Mouse (Mus musculus) right cerebral cortex, postnatal 25 days (tissue): ENCODE measurements around the gene Adamts2.

Source experiments
- DNase-seq: peaks from one replicate; pipeline ENCODE4 v3.0.0; 2022

Adamts2 gene

DNA sequence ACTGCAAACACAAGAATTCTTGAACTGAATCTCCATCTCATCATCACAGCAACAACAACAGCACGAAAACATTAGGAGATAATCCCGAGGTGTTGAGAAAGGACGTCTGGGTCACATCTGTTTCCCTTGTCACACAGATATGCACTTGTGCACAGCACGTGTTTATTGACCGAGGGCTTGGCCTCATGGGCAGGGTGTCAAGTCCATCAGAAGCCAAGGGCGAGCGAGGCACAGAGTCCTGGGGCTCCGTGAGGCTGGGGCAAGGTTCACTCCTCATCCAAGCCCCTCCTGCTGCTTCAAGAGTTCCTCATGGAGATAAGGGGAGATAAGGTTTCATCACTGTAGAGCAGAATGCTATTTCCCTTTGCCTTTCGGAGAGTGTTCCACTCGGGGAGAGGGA lies 137.6 kb downstream of the Adamts2 start:
- no peak for DNase-seq

DNA sequence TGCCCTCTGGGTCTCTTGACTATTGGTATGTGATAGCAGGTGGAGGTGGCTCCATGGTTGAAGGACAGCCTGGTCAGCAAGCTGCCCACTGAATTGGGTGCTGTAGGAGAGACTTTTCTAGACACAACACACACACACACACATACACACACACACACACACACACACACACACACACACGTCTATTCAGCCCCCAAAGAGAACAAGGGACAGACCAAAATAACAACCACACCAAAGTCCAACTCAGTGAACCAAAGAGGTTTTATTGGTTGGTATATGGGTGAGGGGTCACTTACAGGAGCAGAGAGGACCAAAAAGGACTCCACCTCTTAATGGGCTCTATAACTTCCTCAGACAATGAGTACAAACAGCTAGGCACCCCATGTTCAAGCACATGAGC lies 140.3 kb downstream of the Adamts2 start:
- no peak for DNase-seq

- DNase-seq: peak; percentile 38
Measured at GRCm38 (mm10) chr11:50744971-50745370, 143.1 kb downstream of the Adamts2 start.

GRCm38 (mm10) chr11:50746508-50746907 lies 144.6 kb downstream of the Adamts2 start:
- no peak for DNase-seq

DNA sequence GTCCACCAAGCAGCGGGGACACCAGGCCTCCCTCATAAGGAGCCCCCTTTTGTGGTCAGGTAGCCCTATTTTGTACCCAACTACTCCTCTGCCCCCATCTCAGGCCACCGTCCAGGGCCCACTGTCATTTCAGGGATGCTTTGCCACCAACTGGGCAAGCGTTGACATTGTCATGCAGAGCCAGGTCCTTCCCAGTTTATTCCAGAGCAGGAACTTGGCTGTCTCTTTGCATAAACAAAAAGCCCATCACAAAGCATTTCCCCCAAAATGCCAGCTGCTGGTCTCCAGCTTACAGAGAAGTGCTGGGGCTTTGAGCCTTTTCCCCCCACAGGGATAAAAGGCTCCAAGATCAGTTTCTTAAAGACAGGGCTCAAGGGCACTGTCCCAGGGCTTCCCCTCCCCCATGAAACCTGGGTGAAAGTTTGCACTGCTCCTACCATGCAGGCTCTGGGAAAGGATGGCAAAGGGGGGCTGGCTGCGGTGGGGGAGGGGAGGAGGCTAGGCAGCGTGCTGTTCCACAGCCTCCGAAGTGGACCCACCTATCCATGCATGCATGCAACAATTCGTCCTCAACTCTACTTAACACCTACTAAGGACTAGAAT lies 149.2 kb downstream of the Adamts2 start:
- DNase-seq: no peak

GRCm38 (mm10) chr11:50757741-50758140 lies 155.9 kb downstream of the Adamts2 start:
- DNase-seq: no peak

DNA sequence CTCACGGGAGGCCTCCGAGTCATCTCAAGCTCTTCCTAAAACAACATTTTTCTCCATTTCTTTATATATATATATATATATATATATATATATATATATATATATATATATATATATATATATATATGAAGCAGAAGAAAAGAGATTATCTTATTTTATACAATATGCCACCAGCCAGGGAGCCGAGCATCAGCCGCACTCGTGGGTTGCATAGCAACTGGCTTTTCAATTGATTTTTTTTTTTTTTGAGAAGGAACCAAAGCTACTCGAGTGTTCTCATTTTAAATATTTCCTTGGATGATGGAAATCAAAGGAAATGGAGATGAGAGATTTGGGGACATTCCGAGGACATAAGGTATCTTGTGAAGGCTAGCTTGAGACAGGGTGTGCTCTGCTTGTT lies 164.6 kb downstream of the Adamts2 start:
- DNase-seq: no peak

DNA sequence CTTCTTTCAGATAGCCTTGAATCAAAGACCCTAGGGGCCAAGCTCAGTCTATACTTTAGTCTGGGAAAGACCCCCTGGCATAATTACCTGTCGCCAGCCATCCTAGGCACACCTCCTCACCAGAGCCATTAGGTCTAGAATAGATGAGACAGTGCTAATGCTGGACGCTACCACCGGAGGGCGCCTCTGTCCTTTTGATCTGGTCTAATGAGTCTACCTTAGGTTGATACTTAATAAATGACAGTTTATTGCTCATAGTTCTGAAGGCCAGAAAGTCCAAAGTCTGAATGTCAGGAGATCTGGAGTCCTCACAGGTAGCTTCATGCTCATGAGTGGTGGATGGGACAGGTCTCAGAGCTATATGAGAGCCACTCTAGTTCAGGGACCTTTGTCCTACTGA lies 165.2 kb downstream of the Adamts2 start:
- no peak for DNase-seq

DNA sequence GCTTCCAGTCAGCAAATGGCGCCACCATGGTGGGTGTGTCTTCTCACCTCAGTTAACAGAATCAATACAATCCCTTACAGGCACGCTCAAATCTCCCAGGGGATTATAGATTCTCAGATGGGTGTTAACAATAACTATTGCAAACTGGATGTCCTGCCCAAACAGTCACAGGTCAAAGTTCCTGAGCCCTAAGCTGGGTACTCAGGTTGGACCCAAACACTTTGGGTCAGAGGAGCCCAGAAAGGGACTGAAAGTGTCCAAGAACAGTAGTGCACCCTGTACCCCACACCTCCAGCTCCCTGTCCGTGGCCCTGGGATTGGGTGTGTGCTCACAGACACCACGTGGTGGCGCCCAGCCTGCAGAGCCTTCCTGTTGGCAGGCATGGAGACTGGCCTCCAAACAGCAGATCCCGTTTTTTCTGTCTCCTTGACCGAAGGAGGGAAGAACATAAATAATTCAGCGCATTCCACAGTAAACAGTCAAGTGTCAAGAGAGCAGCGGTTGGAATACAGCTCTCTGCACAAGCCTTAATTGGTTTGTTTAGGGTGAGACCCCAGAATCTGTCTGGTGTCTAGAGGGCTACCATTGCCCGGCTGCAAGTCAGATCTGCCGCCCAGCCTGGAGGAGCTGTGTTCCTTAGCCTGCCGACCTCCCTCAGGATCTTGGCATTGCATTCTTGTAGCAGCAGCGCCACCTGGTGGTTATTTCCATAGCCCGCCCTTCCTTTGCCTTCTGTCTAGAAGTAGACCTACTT lies 167.3 kb downstream of the Adamts2 start:
- DNase-seq: peak; percentile 82

- no peak for DNase-seq
Measured at GRCm38 (mm10) chr11:50771006-50771405, 169.1 kb downstream of the Adamts2 start.

- DNase-seq: no peak
Measured at GRCm38 (mm10) chr11:50797674-50798073, 195.8 kb downstream of the Adamts2 start.

DNA sequence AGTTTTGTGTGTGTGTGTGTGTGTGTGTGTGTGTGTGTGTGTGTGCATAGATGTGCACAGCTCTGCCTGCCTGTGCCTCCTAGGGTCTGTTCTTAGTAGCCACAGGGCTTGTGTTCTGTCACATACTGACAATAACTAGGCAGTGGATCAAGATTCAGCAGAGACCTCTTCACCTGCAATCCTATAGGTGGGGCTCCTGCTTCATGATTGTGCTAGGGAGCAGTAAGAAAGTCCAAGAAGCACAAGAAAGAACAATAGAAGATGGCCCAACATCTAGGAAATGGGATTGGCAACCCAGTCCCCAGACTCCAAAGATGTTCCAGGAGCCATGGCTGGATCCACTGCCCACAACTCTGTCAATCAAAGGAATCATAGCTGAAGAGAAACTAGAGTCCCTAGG lies 197.0 kb downstream of the Adamts2 start:
- no peak for DNase-seq

DNA sequence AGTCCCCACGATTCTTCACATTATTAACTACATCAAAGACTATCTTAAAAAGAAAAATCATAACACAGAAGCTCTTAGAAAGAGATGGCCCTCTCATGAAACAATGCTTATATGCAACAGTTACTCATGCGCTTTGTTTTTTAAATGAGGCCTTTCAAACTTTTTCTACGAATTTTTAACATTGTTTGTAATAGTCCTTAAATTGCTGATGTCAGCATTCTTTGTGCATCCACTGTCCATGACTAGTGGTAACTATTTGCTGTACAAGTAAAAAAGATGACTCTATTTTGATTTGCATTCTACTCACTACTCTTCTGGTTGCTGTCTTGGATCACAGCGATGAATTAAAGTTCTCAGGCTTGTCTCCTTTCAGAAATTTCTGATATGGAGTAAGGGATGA lies 212.3 kb downstream of the Adamts2 start:
- no peak for DNase-seq

- no peak for DNase-seq
Measured at GRCm38 (mm10) chr11:50826214-50826613, 224.3 kb downstream of the Adamts2 start.

DNA sequence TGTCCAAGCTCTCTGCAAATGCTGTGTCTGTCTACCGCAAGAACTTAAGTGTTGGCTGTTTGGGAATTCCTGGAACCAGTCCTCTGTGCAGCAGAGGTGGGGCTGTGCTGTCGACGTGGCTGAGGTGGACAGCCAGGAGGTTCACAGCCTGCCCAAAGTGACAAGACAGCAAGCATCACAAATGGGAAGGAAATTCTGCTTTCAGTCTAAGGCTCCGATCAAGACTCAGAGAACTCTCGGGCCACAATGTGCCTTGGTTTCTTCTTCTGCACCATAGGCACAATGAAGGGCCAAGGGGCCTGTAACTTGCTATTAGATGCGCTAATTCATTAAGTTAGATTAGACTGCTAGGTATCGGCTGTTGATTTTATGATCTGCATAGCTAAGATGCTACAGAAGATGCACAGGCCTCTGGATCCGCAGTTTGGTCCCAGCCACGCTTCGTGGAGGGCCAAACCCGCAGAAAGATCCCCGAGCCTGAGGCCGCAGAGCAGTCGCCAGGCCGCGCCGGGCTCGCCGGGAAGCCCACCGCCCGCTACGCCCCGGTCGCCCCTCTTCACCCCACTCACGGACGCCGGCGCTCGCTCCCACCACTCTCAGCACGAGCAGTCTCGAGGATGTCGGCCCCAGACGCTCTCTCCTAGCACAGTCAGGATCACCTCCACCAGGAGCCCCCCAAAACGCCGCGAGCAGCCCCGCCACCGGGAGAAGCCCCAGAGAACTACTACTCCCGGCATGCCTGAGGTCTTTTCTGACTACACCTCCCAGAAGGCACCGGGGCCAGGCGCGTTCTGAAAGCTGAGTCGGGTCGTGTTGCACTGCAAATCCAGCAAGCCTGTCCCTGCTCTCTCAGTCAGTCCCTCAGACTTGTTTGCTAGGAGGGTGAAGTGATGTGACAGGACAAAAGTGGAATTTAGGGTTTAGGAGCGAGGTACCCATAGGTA lies 225.4 kb downstream of the Adamts2 start, which contains the start of gene Zfp354c:
Gene Zfp354c, minus strand, starts transcription at position 715 of the 944 bp plus-strand sequence.
- peak; percentile 88 for DNase-seq

DNA sequence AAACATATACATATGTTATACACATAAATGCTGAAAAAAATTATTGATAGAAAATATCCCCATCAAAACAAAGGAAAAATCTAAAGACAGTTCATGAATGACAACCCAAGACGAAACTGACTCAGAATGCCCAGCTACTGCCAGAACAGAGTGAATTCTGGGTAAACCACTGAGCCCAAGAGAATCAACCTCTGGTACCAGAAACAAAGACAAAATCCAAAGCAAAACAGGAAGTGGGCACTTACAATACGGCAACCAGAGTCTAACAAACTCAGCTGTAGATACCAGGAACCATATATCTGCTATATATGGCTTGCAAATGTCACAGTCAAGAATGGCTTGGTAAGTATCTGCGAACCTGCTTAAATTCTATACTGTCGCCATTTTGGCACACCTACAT lies 233.8 kb downstream of the Adamts2 start:
- DNase-seq: no peak

- DNase-seq: peak; percentile 92
Measured at GRCm38 (mm10) chr11:50841023-50841735, 239.3 kb downstream of the Adamts2 start, which contains the start of gene Zfp879. TSS of gene Zfp879 (minus strand) at chr11:50841552.

DNA sequence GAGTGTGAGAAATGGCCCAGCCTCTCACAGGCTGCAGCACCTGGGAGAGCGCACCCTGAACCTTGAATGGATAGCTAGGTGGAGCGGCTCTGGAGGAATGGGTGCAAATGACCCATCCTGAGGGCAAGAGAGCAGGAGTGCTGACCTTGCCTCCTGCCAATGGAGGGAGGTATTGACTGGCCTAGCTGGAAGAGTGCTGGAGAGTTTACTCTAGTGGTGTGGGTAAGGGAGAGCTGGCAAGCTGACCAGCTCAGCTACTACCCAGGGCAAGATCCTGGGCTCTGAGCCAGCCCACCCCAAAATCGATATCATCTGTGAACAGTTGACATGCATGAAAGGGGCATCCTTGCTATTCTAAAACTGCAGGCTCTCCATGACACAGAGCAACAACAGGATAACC lies 244.1 kb downstream of the Adamts2 start:
- no peak for DNase-seq

- no peak for DNase-seq
Measured at GRCm38 (mm10) chr11:50847047-50847446, 245.2 kb downstream of the Adamts2 start.

DNA sequence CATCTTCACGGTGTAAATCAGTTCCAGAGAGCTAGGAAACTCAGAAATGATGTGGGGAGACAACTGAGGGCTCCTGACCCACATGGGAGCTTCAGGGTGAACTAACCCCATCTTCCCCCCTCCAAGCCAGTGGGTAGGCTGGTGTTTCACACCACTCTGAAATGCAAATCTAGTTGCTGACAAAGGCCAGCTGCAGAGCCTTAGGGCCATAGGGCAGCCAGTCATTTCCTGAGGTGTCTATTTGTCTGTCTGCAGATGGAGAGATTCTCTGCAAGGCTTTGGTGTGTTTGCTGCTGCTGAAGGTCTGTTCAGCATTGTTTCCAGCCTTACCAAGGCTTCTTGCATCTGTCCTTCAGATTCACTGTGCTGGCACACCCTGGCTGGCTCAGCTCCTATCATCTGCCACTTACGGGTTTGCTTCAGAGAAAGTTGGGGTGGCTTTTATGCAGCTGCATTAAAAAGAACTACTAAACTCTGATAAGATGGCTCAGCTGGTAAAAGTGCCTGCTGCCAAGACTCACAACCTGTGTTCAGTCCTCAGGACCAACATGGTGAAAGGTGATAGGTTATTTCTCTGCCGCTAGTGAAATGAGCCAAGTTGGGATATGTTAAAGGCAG lies 246.7 kb downstream of the Adamts2 start:
- DNase-seq: no peak

GRCm38 (mm10) chr11:50849310-50849709 lies 247.4 kb downstream of the Adamts2 start:
- DNase-seq: no peak

GRCm38 (mm10) chr11:50850177-50850735 lies 248.4 kb downstream of the Adamts2 start, which contains the start of gene Grm6:
TSS of gene Grm6 (plus strand) at chr11:50850685.
- no peak for DNase-seq
